Mouse (Mus musculus) testis, postnatal 14 days (tissue): ENCODE measurements around the gene Tbc1d14.
A peak's percentile ranks its signal among the peaks of the same experiment; 100 is the strongest.

Source experiments
- DNase-seq: peaks from one replicate; pipeline ENCODE4 v3.0.0; 2021; ENCODE audit warnings: low spot score

Tbc1d14 gene

GRCm38 (mm10) chr5:36508351-36508750 is 84.7 kb downstream of the Tbc1d14 start:
- DNase-seq, result no peak

GRCm38 (mm10) chr5:36505643-36506042 is 87.4 kb downstream of the Tbc1d14 start:
- no peak for DNase-seq

- DNase-seq, result no peak
These were observed 87.8 kb downstream of the Tbc1d14 start for GRCm38 (mm10) chr5:36505235-36505634.

DNA sequence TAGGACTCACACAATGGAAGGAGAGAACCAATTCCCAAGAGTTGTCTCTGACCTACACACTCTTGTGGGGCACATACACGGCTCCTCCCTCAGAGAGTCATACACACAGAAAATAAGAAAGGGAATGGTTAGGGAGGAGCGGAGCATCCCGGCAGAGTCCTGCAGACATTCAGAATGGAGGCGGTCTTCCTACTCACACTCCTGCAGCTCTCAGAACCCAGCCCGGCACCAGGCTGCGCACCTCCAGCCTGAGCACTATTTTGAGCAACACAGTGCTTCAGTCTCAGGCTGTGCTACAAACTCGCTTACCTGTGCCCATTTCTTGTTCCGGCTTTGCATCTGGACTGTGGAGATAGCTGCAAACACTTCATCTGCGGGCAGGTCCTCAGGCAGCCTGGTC is 98.4 kb downstream of the Tbc1d14 start:
- DNase-seq, result no peak

- no peak for DNase-seq
These were observed 99.2 kb downstream of the Tbc1d14 start for GRCm38 (mm10) chr5:36493919-36494318.

DNA sequence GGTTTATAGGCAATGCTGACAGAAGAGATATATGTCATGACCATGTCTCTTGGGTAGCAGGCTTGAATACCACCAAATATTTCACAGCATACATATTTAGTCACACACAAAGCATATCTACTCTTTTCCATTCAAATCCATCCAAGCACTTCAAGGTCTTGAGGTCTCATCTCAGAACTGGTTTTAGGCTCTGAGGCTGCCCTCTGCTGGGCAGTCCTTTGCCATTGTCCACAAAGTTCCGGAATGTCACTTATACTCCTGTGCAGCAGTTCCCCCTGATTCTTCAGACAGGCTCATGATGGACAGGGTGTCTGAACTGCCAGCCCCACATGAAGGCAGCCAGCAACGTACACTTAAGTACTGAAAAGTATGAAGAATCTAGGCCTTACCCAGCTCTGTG is 103.9 kb downstream of the Tbc1d14 start:
- no peak for DNase-seq

GRCm38 (mm10) chr5:36485306-36485705 is 107.8 kb downstream of the Tbc1d14 start:
- DNase-seq, result peak; percentile 45

- peak; percentile 99 for DNase-seq
These were observed 108.7 kb downstream of the Tbc1d14 start, which contains the start of the genes Tada2b and Ccdc96 for GRCm38 (mm10) chr5:36484171-36484990. Gene Tada2b, minus strand, starts transcription at chr5:36484285. Gene Ccdc96, plus strand, starts transcription at chr5:36484588.

- peak; percentile 64 for DNase-seq
These were observed 109.6 kb downstream of the Tbc1d14 start for GRCm38 (mm10) chr5:36483203-36484101.

- no peak for DNase-seq
These were observed 112.0 kb downstream of the Tbc1d14 start for GRCm38 (mm10) chr5:36481114-36481513.

DNA sequence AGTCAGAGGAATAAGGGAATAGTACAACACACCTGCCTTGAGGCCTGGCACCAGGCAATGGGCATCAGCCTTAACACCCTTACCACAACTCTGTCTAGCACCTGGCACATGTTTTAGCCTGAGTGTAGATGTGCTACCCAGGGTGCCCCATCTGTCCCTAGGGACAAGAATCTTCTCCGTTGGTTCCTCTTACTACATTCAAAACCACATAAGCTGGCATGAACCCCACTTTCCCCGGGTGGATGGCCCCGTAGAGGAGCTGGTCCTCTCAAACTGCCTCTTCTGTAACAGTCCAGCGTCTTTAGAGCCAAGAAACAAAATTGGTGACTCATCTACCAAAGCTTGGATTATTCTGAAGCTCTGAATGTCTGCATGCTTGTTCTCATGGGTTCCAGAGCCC is 112.7 kb downstream of the Tbc1d14 start:
- no peak for DNase-seq

DNA sequence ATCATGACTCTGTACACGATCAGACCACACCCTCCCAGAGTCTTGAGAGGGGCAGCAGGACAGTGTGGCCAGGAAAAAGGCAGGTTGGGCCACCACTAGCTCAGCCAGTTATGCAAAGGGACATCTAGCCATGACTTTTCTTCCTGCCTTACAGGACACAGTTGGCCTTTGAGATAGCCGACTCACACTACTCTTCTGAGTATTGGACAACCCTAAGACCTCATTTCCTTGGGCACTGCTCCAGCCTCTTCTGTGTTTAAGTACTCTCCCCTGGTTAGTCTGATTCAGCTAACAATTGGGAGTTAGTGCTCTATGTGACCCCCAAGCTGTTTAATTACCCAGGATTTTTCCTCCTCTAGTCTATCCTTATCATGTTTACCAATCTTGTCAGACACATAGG is 113.3 kb downstream of the Tbc1d14 start:
- no peak for DNase-seq

GRCm38 (mm10) chr5:36478540-36479420 is 114.3 kb downstream of the Tbc1d14 start:
- DNase-seq, result no peak

DNA sequence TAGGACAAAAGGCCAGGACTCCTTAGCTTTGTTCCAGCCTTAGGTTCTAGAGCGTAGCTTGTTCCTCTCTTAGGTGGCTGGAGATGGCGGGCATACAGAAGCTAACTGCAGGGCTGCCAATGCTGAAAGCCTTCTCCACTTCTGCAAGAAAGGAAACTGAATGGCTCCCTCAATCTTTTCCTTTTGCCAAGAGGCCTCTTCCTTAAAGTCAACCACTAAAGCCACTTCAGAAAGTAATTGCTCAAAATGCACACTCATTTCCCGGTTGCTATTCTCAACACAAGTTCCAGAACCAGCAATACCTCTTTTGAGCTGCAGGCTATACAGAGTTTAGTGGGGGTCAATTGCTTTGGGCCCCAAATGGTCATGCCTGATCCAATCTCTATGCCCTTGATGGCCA is 115.6 kb downstream of the Tbc1d14 start:
- DNase-seq, result no peak

DNA sequence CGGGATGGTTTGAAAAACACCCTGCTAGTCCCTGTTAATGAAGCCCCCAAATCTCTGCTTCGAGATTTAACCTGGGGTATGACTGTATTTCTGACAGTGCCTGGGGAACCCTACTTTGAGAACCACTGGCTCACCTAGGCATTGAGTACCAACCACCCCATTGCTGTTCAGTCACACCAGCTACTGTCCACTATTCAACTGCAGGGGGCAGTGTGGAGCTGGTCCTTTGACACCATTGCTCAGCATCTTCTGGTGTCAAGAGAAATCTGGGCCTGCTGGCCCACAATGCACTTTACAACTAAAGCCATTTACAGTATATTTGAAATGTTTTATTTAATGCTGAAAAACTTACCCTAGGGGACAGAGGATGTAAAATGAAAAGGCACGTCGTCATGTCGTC is 118.8 kb downstream of the Tbc1d14 start:
- DNase-seq, result no peak

DNA sequence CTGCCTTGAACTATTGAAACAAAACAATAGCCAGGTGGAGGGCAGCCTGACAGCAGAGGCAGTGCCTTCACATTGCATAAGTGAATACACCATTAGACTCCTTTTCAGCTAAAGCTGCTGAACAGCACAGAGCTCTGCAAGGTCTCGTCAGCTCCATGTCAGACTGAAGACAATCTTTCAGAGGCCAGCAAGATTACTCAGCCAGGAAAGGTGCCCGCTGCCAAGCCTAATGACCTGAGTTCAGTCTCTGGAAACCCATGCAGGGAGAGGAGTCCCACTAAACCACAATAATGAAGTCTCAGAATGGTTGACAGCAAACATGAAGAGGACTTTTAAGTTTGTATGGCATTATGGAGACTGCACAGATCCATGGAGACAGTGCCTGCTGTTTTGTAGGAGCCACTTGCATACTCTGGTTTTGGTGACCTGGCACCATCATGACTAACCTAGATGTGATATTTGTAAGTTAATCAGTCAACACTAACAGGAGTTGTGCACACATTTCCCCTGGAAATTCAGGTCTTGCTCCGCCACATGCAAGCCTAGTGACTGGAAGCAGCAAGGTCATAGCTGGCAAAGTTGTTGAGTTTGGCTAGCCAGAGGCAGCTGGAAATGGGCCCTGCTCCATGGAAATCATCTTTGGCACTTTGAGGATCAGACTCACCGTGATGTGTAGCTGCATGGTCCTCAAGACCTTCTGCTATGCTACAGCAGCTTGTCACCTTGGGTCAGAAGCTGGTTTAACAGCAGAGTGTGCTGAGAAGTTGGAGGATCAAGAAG is 120.0 kb downstream of the Tbc1d14 start:
- DNase-seq, result no peak

- no peak for DNase-seq
These were observed 121.9 kb downstream of the Tbc1d14 start for GRCm38 (mm10) chr5:36471206-36471605.

DNA sequence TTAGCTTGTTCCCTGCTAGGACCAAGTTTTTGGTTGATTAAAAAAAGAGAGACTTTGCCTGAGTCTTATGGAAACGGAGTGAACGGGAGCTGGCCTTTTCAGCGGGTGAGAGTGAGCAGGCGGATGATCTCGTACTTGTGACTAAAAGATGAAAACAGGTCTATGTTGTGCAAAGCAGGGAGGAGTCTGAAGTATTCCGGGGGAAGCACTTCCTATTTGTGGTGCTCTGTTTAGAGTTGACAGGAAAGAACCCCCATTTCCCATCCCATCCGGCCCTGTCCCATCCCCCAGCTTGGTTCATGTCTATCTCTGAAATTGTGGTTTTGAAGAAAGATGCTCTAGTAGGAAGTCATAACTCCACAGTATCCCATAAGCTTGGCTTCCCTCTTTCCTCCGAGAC is 127.2 kb downstream of the Tbc1d14 start:
- no peak for DNase-seq

- DNase-seq, result peak; percentile 99
These were observed 128.1 kb downstream of the Tbc1d14 start, which contains the start of gene Grpel1 for GRCm38 (mm10) chr5:36464709-36465661. Gene Grpel1, plus strand, starts transcription at chr5:36464998.

DNA sequence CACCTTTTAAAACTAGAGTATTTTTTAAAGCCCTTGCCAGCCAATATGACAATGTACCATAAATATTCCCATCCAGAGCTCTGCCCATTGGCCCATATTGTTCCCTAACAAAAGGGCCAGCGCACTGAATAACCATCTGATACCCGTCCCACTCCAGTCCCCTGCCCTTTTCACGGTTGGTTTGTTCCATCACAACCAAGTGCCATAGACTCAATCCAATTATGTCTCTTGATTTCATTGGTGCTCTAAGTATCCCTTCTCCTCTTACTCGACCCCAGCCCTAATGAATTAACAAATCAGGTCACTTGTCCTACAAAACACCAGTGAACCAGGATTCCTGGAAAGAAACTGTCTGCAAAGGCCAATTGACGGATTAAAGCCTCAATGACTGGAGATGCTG is 129.7 kb downstream of the Tbc1d14 start:
- DNase-seq, result no peak
